Mouse (Mus musculus): ENCODE measurements around the gene Fam216a. TPM values are rescaled to one million over a fixed set of nuclear protein-coding genes. Genes with fewer than 3 reads are reported as not detected.

Fam216a gene
- polyA plus RNA-seq, 1 experiment from 2014 or later, result 80.8 TPM

DNA sequence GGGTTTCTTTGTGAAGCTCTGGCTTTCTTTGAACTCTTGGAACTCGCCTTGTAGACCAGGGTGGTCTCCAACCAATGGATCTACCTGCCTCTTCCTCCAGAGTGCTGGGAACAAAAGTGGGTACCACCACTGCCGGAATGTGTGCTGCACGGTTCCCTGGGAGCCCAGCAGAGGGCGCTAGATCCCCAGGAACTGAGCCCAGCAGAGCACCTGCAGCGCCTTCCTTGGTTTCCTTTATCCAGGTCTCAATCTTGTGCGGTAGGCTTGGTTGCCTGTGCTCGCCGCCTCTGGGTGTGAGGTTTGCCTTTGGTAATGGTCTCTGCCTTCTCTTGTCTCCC, 29.1 kb upstream of the Fam216a start:
- 31% methylated on average over 8 of the region's 8 CpGs for WGBS
- H3K4me3 ChIP-seq, result no peak overlapping the region
- H3K4me1 ChIP-seq, result peaks cover 8% of the 10 kb centered on the region; the same call in 1 of the 2 replicates
- H3K27ac ChIP-seq, result no peak overlapping the region
- peaks cover 89% of the 10 kb centered on the region for H3K36me3 ChIP-seq
- no peaks in the 10 kb centered on the region for H3K9me3 ChIP-seq
- H3K27me3 ChIP-seq (ENCODE audit: insufficient read depth, poor library complexity, severe bottlenecking), result no peaks in the 10 kb centered on the region
- DNase-seq (ENCODE audit: low spot score), result peak; percentile 85

GRCm38 (mm10) chr5:122400628-122401302, 28.6 kb upstream of the Fam216a start:
- Histone ChIP-seq H3K9me3 (no peaks in the 10 kb centered on the region), H3K27me3 (ENCODE audit: insufficient read depth, poor library complexity, severe bottlenecking) (no peaks in the 10 kb centered on the region), H3K4me1 (peaks cover 8% of the 10 kb centered on the region; the same call in 1 of the 2 replicates), H3K36me3 (peaks cover 84% of the 10 kb centered on the region), H3K27ac (no peak overlapping the region), H3K4me3 (no peak overlapping the region)
- 72% methylated on average over 18 of the region's 18 CpGs for WGBS
- DNase-seq (ENCODE audit: low spot score), result no peak

DNA sequence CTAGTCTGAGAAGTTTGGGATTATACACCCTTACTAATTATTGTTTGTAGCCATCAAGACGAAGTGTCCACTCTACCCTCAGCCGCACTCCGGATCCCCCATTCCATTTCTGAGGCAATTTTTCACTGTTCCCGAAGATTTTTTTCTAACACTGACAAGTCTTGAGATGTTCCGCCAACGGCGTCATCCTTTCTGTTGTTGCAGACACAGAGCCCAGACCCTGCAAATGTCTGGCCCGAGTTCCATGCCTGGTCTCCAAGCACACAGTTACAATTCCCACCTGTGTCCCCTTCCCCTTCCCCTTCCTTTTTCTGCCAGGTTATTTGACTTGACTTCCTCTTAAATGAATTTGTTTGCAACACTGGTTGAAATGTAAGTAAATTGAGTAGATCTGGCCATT, 27.7 kb upstream of the Fam216a start:
- no peak for DNase-seq (ENCODE audit: low spot score)
- H3K4me1 ChIP-seq, result peaks cover 8% of the 10 kb centered on the region; the same call in 1 of the 2 replicates
- H3K27me3 ChIP-seq (ENCODE audit: insufficient read depth, poor library complexity, severe bottlenecking), result no peaks in the 10 kb centered on the region
- no peak overlapping the region for H3K27ac ChIP-seq
- H3K4me3 ChIP-seq, result no peak overlapping the region
- H3K36me3 ChIP-seq, result peaks cover 79% of the 10 kb centered on the region
- WGBS, result 90% methylated on average over 8 of the region's 8 CpGs
- H3K9me3 ChIP-seq, result no peaks in the 10 kb centered on the region

DNA sequence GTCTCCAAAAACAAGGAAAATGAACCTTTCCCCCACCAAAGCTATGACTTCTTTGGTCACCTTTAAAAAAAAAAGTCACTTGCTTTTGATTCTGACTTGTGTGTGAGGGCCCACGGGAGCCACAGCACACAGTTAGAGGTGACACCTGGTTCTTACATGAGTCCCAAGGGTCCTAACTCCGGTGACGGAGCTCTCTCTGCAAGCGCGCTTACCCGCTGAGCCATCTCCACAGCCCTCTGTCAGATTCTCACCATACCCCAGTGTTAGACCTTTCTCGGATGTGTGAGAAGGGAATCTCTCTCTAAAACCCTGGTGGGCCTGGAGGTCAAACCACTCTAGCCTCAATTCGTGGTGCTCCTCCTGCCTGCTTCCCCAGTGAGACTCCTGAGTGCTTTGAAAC, 25.3 kb upstream of the Fam216a start:
- DNase-seq (ENCODE audit: low spot score), result no peak
- Histone ChIP-seq H3K4me1 (peaks cover 14% of the 10 kb centered on the region), H3K27ac (no peak overlapping the region), H3K27me3 (ENCODE audit: insufficient read depth, poor library complexity, severe bottlenecking) (no peaks in the 10 kb centered on the region), H3K4me3 (no peak overlapping the region), H3K9me3 (no peaks in the 10 kb centered on the region), H3K36me3 (peaks cover 62% of the 10 kb centered on the region)
- WGBS, result 88% methylated on average over 8 of the region's 8 CpGs

- Histone ChIP-seq H3K4me1 (peaks cover 17% of the 10 kb centered on the region), H3K4me3 (peak overlapping the region; percentile 6; the same call in 1 of the 2 replicates), H3K9me3 (no peaks in the 10 kb centered on the region), H3K36me3 (peaks cover 56% of the 10 kb centered on the region), H3K27me3 (ENCODE audit: insufficient read depth, poor library complexity, severe bottlenecking) (no peaks in the 10 kb centered on the region), H3K27ac (peak overlapping the region; percentile 56; the same call in 1 of the 2 replicates)
- DNase-seq (ENCODE audit: low spot score), result no peak
- 69% methylated on average over 10 of the region's 10 CpGs for WGBS
These were observed 24.6 kb upstream of the Fam216a start for GRCm38 (mm10) chr5:122396791-122397190.

DNA sequence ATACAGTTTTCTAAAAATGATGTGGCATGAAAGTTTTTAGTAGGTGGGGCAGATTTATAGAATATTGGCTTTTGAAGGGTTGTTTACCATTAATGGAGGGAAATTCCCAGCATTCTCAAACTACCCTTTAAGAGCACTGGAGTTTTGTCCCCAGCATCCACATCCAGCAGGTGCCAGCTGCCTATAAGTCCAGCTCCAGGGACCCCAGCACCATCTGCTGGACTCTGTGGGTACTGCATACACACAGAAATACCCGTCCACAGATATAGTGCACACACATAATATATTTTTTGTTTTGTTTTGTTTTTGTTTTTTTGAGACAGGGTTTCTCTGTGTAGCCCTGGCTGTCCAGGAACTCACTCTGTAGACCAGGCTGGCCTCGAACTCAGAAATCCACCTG, 21.7 kb upstream of the Fam216a start:
- Histone ChIP-seq H3K4me3 (no peak overlapping the region), H3K9me3 (no peaks in the 10 kb centered on the region), H3K27ac (no peak overlapping the region), H3K36me3 (peaks cover 33% of the 10 kb centered on the region), H3K4me1 (peaks cover 9% of the 10 kb centered on the region), H3K27me3 (ENCODE audit: insufficient read depth, poor library complexity, severe bottlenecking) (no peaks in the 10 kb centered on the region)
- no peak for DNase-seq (ENCODE audit: low spot score)
- 61% methylated on average over 2 of the region's 2 CpGs for WGBS

DNA sequence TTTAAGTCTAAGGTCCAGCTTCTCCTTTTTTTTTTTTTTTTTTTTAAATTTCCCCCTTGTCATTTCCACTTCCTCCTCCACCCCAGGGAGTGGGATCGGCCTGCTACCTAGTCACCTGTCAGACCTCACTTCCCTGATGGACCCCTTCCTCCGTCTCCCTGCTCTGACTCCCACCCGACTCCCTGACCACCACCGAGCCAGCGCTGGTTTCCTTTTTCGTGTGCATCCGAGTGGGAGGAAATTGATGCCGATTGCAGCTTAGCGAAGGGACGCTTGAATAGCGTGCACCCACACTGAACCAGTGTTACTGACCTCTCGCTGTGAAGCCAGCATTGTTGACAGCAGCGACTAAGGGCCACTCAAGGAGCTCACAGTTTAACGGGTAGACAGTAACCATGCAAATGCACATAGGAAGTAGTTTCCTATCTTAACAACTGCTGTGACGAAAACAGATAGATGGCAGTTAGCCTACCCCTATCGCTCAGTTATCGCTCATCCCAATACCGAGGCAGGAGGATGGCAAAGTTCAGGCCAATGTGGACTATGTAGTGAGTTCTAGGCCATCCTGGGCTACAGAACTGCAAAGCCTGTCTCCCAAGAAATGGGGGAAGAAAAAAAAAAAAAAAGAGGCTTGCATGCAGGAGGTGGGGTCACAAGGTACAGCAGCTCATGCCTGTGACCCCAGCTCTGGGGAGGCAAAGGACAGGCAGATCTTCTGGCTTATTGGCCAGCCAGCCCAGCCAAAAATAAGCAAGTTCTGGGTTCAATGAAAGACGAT, 20.3 kb upstream of the Fam216a start:
- no peak for DNase-seq (ENCODE audit: low spot score)
- H3K4me3 ChIP-seq, result peak overlapping the region; percentile 96
- H3K4me1 ChIP-seq, result peaks cover 9% of the 10 kb centered on the region
- H3K9me3 ChIP-seq, result no peaks in the 10 kb centered on the region
- H3K27ac ChIP-seq, result peak overlapping the region; percentile 90
- peaks cover 20% of the 10 kb centered on the region for H3K36me3 ChIP-seq
- H3K27me3 ChIP-seq (ENCODE audit: insufficient read depth, poor library complexity, severe bottlenecking), result no peaks in the 10 kb centered on the region
- WGBS, result 13% methylated on average over 19 of the region's 19 CpGs

DNA sequence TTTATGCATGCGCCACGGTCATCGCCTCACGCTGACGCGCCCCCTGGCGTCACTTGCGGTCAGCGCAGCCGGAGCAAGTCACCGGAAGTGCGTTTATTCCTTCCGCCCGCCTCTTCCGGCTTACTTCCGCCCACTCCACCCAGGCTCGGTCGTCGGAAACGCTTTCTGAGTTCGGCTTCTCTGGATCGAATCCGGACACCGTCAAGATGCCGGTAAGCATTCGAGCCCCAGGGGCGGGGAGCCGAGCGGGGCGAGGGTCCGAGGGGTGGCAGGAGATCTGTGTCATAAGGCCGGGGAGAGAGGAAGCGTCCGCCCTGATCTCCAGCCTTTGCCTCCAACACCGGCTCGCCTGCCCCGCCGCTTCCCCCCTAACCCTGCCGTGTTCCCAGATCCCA, 19.6 kb upstream of the Fam216a start, which contains the start of gene Arpc3:
Arpc3 (plus strand) TSS at position 93 of the 395 bp plus-strand sequence.
- H3K4me3 ChIP-seq, result peak within 1 kb of the TSS; percentile 96
- WGBS, result under 1% methylated on average over 39 of the region's 39 CpGs
- no peaks in the 10 kb centered on the region for H3K27me3 ChIP-seq (ENCODE audit: insufficient read depth, poor library complexity, severe bottlenecking)
- DNase-seq (ENCODE audit: low spot score), result peak; percentile 90
- peaks cover 9% of the 10 kb centered on the region for H3K4me1 ChIP-seq
- H3K9me3 ChIP-seq, result no peaks in the 10 kb centered on the region
- peak within 1 kb of the TSS; percentile 90 for H3K27ac ChIP-seq
- peaks cover 14% of the 10 kb centered on the region for H3K36me3 ChIP-seq

- Histone ChIP-seq H3K4me1 (peaks cover 9% of the 10 kb centered on the region), H3K36me3 (peaks cover 10% of the 10 kb centered on the region), H3K4me3 (peak overlapping the region; percentile 96), H3K27me3 (ENCODE audit: insufficient read depth, poor library complexity, severe bottlenecking) (no peaks in the 10 kb centered on the region), H3K27ac (peak overlapping the region; percentile 90), H3K9me3 (no peaks in the 10 kb centered on the region)
- WGBS, result 49% methylated on average over 16 of the region's 16 CpGs
- DNase-seq (ENCODE audit: low spot score), result no peak
These were observed 19.1 kb upstream of the Fam216a start for GRCm38 (mm10) chr5:122391178-122391785.

DNA sequence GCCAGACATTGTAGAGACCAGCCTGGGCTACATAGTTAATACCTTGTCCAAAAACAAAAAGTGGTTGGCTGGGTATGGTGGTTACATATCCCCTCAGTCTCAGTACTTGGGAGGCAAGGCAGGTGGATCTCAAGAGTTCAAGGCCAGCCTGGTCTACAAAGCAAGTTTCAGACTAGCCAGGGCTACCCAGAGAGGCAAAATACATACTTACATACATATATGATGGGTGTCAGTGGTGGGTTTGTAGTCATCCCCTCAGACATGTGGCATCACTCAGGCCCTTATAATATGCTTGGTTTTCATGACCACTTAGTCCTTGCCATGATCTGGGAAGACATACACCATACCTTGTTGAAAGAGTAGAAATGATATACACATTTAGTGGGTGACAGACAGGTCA, 18.5 kb upstream of the Fam216a start:
- peaks cover 10% of the 10 kb centered on the region for H3K36me3 ChIP-seq
- H3K27ac ChIP-seq, result no peak overlapping the region
- DNase-seq (ENCODE audit: low spot score), result no peak
- no peaks in the 10 kb centered on the region for H3K9me3 ChIP-seq
- H3K4me3 ChIP-seq, result no peak overlapping the region
- H3K4me1 ChIP-seq, result peaks cover 9% of the 10 kb centered on the region
- no peaks in the 10 kb centered on the region for H3K27me3 ChIP-seq (ENCODE audit: insufficient read depth, poor library complexity, severe bottlenecking)

DNA sequence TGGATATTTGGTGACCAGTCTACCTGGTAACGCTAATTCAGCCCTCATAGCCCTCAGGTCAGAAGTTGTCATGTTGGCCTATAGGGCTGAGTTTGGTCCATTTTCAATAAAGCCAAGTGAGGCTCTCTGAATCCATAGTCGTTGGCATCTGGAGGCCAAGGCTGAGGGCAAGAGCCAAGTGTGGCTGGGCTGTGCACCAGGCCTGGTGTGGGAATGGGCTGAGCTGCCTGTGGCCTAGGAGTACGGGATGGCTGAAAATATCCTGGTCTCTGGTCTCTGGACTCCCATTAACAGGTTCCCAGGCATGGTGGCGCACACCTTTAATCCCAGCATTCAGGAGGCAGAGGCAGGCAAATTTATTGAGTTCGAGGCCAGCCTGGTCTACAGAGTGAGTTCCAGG, 17.8 kb upstream of the Fam216a start:
- DNase-seq (ENCODE audit: low spot score), result no peak
- Histone ChIP-seq H3K27ac (no peak overlapping the region), H3K9me3 (no peaks in the 10 kb centered on the region), H3K36me3 (peaks cover 8% of the 10 kb centered on the region), H3K27me3 (ENCODE audit: insufficient read depth, poor library complexity, severe bottlenecking) (no peaks in the 10 kb centered on the region), H3K4me3 (no peak overlapping the region), H3K4me1 (peaks cover 9% of the 10 kb centered on the region)
- WGBS, result 89% methylated on average over 5 of the region's 5 CpGs

DNA sequence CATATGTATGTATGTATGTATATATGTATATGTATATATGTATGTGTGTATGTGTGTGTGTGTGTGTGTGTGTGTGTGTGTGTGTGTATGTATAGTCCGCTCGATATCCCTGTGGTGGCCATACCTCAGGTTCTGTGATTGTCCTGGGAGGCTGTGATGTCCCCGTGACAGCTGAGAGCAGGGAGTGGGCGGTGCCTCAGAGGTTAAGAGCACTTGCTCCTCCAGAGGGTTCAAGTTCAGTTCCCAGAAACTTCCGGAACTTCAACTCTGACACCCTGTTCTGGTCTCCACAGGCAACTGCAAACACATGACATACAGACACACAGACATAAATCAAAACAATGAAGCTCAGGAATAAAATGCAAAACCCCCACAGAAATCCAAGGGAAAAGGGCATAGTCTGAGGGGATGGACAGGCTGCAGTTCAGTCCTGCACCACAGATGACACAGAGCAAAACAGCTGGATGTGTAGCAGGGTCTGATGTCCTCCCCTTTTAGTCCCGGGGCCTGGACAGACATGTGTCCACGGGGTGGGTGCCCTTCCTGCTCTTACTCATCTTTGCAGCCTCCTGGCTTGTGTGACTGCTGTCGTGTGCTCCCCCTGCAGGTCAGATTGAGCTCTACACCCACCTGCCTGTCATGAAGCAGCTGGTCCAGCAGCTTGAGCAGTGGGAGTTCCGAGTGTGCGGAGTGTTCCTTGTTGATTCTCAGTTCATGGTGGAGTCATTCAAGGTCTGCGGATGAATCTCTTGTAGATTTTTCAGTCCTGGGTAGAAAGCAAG, 7.4 kb upstream of the Fam216a start:
- H3K27me3 ChIP-seq (ENCODE audit: insufficient read depth, poor library complexity, severe bottlenecking), result no peaks in the 10 kb centered on the region
- H3K4me3 ChIP-seq, result no peak overlapping the region
- DNase-seq (ENCODE audit: low spot score), result no peak
- no peaks in the 10 kb centered on the region for H3K9me3 ChIP-seq
- H3K27ac ChIP-seq, result no peak overlapping the region
- peaks cover 66% of the 10 kb centered on the region for H3K36me3 ChIP-seq
- WGBS, result 62% methylated on average over 11 of the region's 11 CpGs
- H3K4me1 ChIP-seq, result no peaks in the 10 kb centered on the region; the same call in 1 of the 2 replicates

All from heart, embryonic 10.5 days (tissue).